Mouse (Mus musculus) forebrain, embryonic 15.5 days (tissue): Measurements from ENCODE around the gene Mpl. TPM values are rescaled to one million over a fixed set of nuclear protein-coding genes. Genes with fewer than 3 reads are reported as not detected.
A peak's percentile ranks its signal among the peaks of the same experiment; 100 is the strongest.

Experiments used
- ATAC-seq: fragments of 200-750 bp; cut with Nextera tagmentation; replicated peaks from 2 replicates; pipeline ENCODE4 v1.8.0; 2017; ENCODE audit warnings: mild to moderate bottlenecking, moderate TSS enrichment, moderate library complexity
- H3K27ac ChIP-seq: fragments of 300-500 bp; sonication (generic); replicated peaks from 2 replicates; pipeline ENCODE4 v1.5.1; 2015; ENCODE audit warnings: mild to moderate bottlenecking, inconsistent platforms
- H3K27me3 ChIP-seq: fragments of 300-500 bp; sonication (generic); 2 replicates; pipeline ENCODE4 v1.6.1; 2015; ENCODE audit warnings: inconsistent platforms
- H3K36me3 ChIP-seq: fragments of 300-500 bp; sonication (generic); 2 replicates; pipeline ENCODE4 v1.6.1; 2015; ENCODE audit warnings: mild to moderate bottlenecking, inconsistent platforms
- H3K4me1 ChIP-seq: fragments of 300-500 bp; sonication (generic); 2 replicates; pipeline ENCODE4 v1.6.1; 2015; ENCODE audit warnings: inconsistent platforms
- H3K4me2 ChIP-seq: fragments of 300-500 bp; sonication (generic); replicated peaks from 2 replicates; pipeline ENCODE4 v1.6.1; 2015; ENCODE audit warnings: mild to moderate bottlenecking, inconsistent platforms
- H3K4me3 ChIP-seq: fragments of 300-500 bp; sonication (generic); 2 replicates; pipeline ENCODE4 v1.5.1; 2015; ENCODE audit warnings: mild to moderate bottlenecking, inconsistent platforms
- H3K9ac ChIP-seq: fragments of 300-500 bp; sonication (generic); replicated peaks from 2 replicates; pipeline ENCODE4 v1.6.1; 2015; ENCODE audit warnings: mild to moderate bottlenecking, inconsistent platforms
- H3K9me3 ChIP-seq: fragments of 300-500 bp; sonication (generic); 2 replicates; pipeline ENCODE4 v1.6.1; 2016; ENCODE audit warnings: inconsistent platforms
- WGBS: fragments of 180-500 bp; shearing (Covaris S2); methylation state at CpG from one replicate; pipeline ENCODE4 v1.1.7; 2015; ENCODE audit warnings: mixed read lengths; 5-methylcytosine and 5-hydroxymethylcytosine counted together
- polyA plus RNA-seq: library from polyadenylated mRNA; unstranded; fragments of >200 nt; fragmentation: Nextera tagmentation; extraction: Ambion mirVana; gene quantifications from 2 replicates; pipeline ENCODE4 v1.2.1, GENCODE M21; 2015

Gene Mpl
- polyA plus RNA-seq, 1 experiment from 2014 or later: 0.08 TPM

- Histone ChIP-seq H3K4me3 (peak overlapping the region; percentile 42), H3K9ac (peak overlapping the region; percentile 23), H3K27me3 (no peaks in the 10 kb centered on the region), H3K4me1 (peaks cover 16% of the 10 kb centered on the region), H3K4me2 (peak overlapping the region; percentile 79), H3K36me3 (no peaks in the 10 kb centered on the region), H3K27ac (no peak overlapping the region), H3K9me3 (no peaks in the 10 kb centered on the region)
- WGBS: 19% methylated on average over 18 of the region's 18 CpGs
- peak; percentile 73 for ATAC-seq
Observed at GRCm38 (mm10) chr4:118445781-118446414, 11.4 kb downstream of the Mpl start.

GRCm38 (mm10) chr4:118445088-118445487 lies 12.2 kb downstream of the Mpl start:
- WGBS: 80% methylated on average over 10 of the region's 10 CpGs
- no peak overlapping the region for H3K9ac ChIP-seq
- no peak for ATAC-seq
- H3K4me3 ChIP-seq: no peak overlapping the region
- H3K27ac ChIP-seq: no peak overlapping the region
- peaks cover 16% of the 10 kb centered on the region for H3K4me1 ChIP-seq
- H3K36me3 ChIP-seq: no peaks in the 10 kb centered on the region
- no peaks in the 10 kb centered on the region for H3K27me3 ChIP-seq
- H3K9me3 ChIP-seq: no peaks in the 10 kb centered on the region
- no peak overlapping the region for H3K4me2 ChIP-seq

DNA sequence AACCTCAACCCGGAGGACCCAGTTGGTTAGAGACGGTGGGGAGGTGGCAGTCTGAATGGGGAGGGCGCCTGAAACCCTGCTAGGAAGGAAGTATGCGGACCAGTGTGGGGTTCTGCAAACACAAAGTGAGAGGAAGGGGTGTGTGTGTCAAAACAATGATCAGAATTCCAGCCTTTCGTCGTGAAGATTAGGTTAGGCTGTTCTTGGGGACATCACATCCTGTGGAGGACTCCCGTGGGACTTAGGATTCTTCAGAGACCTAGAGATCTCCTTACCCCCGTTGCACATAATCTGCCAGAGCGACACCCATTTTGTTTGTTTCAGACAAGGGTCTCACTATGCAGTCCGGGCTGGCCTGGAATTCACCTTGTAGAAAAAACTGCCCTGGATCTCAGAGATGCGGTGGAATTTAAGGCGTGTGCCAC lies 19.5 kb downstream of the Mpl start:
- peaks cover 37% of the 10 kb centered on the region for H3K4me1 ChIP-seq
- WGBS: 8% methylated on average over 12 of the region's 12 CpGs
- H3K9ac ChIP-seq: peak overlapping the region; percentile 72
- ATAC-seq: peak; percentile 44
- no peaks in the 10 kb centered on the region for H3K27me3 ChIP-seq
- peaks cover 5% of the 10 kb centered on the region; the same call in 1 of the 2 replicates for H3K36me3 ChIP-seq
- peak overlapping the region; percentile 90 for H3K27ac ChIP-seq
- peak overlapping the region; percentile 98 for H3K4me2 ChIP-seq
- H3K9me3 ChIP-seq: no peaks in the 10 kb centered on the region
- peak overlapping the region; percentile 63 for H3K4me3 ChIP-seq

DNA sequence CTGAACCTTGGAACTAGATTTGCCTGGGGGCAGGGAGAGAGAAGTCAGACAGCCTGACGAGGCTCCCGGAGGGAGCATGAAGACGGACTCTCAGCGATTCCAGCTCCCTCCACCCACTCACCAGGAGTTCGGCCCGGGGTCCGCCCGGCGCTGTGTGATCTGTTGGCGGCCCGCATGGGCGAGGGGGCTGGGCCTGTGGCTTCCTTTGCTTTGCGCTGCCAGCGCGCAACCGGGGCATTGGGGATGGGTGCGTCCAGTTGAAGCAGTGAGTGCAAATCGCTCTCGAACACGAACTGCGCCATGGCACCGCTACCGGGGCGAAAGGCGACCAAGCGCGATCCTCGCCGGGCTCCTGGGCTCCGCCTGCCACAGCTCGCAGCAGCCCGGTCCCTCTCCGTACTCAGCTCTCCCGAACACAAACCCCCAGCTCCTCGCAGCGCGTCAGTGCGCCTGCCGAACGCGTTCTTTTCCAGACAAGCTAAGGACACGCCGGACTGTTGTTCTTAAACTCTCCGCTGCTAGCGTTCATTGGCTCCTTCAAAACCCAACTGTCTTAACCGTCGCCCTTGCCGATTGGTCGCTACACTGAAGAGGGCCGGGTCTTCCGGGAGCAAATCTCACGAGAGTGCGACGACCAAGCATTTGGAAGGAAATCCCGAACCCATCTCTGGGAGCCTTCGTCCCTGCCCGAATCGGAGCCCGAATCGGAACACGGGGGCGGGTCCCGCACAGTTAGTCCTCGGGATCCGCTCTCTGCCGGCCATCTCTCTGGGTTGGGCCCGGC lies 20.3 kb downstream of the Mpl start, which contains the start of gene Cdc20:
Gene Cdc20, minus strand, starts transcription at position 533 of the 784 bp plus-strand sequence.
- Histone ChIP-seq H3K4me3 (peak within 1 kb of the TSS; percentile 63), H3K4me1 (peaks cover 37% of the 10 kb centered on the region), H3K27me3 (no peaks in the 10 kb centered on the region), H3K9ac (peak within 1 kb of the TSS; percentile 72), H3K27ac (peak within 1 kb of the TSS; percentile 90), H3K9me3 (no peaks in the 10 kb centered on the region), H3K36me3 (peaks cover 13% of the 10 kb centered on the region), H3K4me2 (peak within 1 kb of the TSS; percentile 98)
- WGBS: under 1% methylated on average over 62 of the region's 67 CpGs
- peak; percentile 97 for ATAC-seq

- H3K9me3 ChIP-seq: no peaks in the 10 kb centered on the region
- no peak for ATAC-seq
- no peak overlapping the region for H3K4me2 ChIP-seq
- H3K9ac ChIP-seq: no peak overlapping the region
- H3K4me1 ChIP-seq: peaks cover 47% of the 10 kb centered on the region
- H3K4me3 ChIP-seq: no peak overlapping the region
- H3K36me3 ChIP-seq: peaks cover 16% of the 10 kb centered on the region
- WGBS: 74% methylated on average over 8 of the region's 8 CpGs
- no peak overlapping the region for H3K27ac ChIP-seq
- H3K27me3 ChIP-seq: no peaks in the 10 kb centered on the region
Observed at GRCm38 (mm10) chr4:118432332-118432731, 25.0 kb downstream of the Mpl start.

DNA sequence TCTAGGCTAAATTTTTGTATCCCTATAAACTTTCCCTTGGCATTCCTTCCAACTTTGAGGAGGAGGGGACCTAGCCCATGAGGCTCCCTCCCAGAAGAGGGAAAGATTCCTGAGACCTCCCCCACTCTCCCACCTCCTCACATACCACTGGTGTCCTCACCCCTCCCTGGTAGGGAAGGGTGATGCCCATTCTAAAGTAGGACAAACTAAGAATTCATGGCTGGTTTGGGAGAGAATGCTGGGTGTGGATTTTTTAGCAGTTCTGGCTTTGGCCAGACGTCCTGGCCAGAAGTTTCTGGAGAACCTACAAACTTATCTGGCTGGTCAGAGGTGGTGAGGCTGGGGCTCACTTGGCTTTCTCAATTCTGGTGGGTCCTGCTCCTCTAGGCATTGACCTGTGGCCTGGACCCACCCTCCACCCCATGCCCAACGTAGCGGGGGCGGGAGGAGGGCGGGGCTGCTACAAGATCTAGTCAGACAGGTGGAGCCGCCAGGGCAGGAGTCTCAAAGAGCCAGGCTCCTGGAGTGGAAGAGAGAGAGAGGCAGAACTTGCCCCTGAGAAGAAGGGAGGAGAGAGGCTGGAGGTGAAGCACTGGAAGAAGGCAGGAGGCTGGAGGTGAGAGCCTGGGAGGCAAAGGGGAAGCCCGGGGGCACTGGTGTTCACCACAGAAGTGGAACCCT lies 28.0 kb downstream of the Mpl start:
- Histone ChIP-seq H3K4me1 (peaks cover 26% of the 10 kb centered on the region), H3K27me3 (no peaks in the 10 kb centered on the region), H3K27ac (no peak overlapping the region), H3K4me2 (no peak overlapping the region), H3K9me3 (no peaks in the 10 kb centered on the region), H3K4me3 (no peak overlapping the region), H3K9ac (no peak overlapping the region), H3K36me3 (peaks cover 18% of the 10 kb centered on the region)
- WGBS: 58% methylated on average over 7 of the region's 7 CpGs
- no peak for ATAC-seq

DNA sequence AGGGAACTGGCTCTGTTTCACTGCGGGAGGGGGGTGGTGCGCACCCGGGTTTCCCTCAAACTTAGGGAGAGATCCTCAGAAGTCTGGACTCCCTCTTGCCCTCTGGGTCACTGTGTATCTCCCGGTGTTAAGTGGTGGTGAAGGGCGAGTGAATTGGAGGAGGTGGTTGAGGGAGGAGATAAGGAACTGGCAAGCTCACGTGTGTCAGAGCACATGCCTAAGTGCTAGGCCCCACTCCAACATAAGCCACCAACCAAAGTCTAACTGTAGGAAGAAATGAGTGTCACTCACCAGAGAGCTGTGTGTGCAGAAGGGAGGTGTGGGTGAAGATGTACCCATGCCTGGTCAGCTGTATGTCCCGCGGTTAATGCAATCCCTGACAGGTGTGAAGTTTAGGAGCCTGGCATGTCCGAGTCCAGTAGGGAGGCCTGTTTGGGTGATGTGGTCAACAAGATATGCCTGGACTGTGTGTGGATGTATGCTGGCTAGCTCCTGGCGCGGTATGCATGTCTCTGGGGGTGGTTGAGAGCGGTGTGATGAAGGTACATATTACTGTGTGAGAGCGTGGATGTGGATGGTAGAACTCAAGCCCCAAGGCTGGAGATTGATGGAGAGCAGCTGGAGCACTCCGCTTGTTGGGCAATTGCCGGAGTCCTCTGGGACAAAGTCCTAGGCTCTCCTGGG lies 28.6 kb downstream of the Mpl start:
- peak overlapping the region; percentile 59 for H3K27ac ChIP-seq
- peak overlapping the region; percentile 65 for H3K9ac ChIP-seq
- no peaks in the 10 kb centered on the region for H3K9me3 ChIP-seq
- H3K27me3 ChIP-seq: no peaks in the 10 kb centered on the region
- peak overlapping the region; percentile 87 for H3K4me2 ChIP-seq
- peak overlapping the region; percentile 50 for H3K4me3 ChIP-seq
- peak; percentile 18 for ATAC-seq
- 55% methylated on average over 15 of the region's 15 CpGs for WGBS
- H3K36me3 ChIP-seq: peaks cover 20% of the 10 kb centered on the region
- peaks cover 21% of the 10 kb centered on the region for H3K4me1 ChIP-seq

GRCm38 (mm10) chr4:118427768-118428451 lies 29.4 kb downstream of the Mpl start, which contains the start of gene Elovl1:
Elovl1 (plus strand) TSS chr4:118428093.
- H3K9me3 ChIP-seq: no peaks in the 10 kb centered on the region
- peak within 1 kb of the TSS; percentile 50 for H3K4me3 ChIP-seq
- H3K4me2 ChIP-seq: peak within 1 kb of the TSS; percentile 87
- peak within 1 kb of the TSS; percentile 65 for H3K9ac ChIP-seq
- peaks cover 21% of the 10 kb centered on the region for H3K4me1 ChIP-seq
- peak; percentile 89 for ATAC-seq
- H3K27me3 ChIP-seq: no peaks in the 10 kb centered on the region
- peaks cover 19% of the 10 kb centered on the region for H3K36me3 ChIP-seq
- under 1% methylated on average over 30 of the region's 31 CpGs for WGBS
- peak within 1 kb of the TSS; percentile 59 for H3K27ac ChIP-seq

- Histone ChIP-seq H3K36me3 (peaks cover 17% of the 10 kb centered on the region), H3K4me2 (peak overlapping the region; percentile 87), H3K27ac (peak overlapping the region; percentile 59), H3K4me1 (peaks cover 21% of the 10 kb centered on the region), H3K27me3 (no peaks in the 10 kb centered on the region), H3K9ac (peak overlapping the region; percentile 65), H3K4me3 (peak overlapping the region; percentile 50), H3K9me3 (no peaks in the 10 kb centered on the region)
- no peak; the same call in 1 of the 2 replicates for ATAC-seq
- WGBS: 2% methylated on average over 5 of the region's 5 CpGs
Observed at GRCm38 (mm10) chr4:118427415-118427767, 29.9 kb downstream of the Mpl start.

DNA sequence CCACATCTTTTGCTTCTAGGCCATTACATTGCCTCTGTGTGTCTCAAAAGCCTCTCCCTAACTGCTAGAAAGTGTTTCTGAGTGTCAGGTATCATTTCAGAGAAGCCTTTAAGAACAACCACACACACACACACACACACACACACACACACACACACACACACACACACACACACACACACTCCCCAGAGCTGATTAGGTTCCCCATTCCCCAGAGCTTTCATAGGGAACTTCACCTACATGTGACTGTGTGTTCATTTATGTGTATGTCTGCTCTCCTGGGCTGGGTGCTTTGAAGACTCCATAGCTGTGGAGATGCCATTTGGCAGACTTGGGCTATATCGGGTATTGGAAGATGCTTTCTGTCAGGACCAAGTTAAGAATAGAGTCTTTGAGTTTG lies 31.9 kb downstream of the Mpl start:
- WGBS: 90% methylated on average over 1 of the region's 1 CpGs
- ATAC-seq: no peak
- Histone ChIP-seq H3K36me3 (peaks cover 23% of the 10 kb centered on the region), H3K4me2 (no peak overlapping the region), H3K27ac (no peak overlapping the region), H3K4me1 (peaks cover 21% of the 10 kb centered on the region), H3K9me3 (no peaks in the 10 kb centered on the region), H3K4me3 (no peak overlapping the region), H3K27me3 (no peaks in the 10 kb centered on the region), H3K9ac (no peak overlapping the region)

DNA sequence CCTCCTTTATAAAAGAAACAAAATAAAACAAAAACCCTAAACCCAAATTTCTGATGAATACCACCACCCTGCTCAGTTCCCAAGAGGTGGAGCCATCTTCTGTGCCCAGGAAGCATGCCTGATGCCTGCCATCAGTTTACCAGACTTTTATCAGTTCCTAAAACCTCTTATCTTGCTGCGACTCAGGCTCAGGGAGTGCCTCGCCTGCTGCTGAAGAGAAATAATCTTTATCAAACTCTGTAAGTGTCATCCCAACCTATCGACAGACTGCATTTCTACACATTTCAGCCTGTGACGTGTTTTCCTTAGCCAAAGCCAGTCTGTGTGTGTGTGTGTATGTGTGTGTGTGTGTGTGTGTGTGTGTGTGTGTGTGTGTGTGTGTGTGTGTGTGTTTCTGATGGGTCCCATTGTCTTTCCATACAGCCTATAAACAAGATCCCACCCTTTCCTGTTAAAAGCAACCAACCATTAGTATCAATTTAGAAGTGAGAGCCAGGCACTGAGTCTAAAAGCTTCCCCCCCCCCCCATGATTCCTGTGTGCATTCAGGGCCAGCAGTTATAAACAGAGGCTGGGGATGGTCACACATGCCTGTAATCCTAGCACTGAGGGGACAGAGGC lies 32.7 kb downstream of the Mpl start:
- H3K4me3 ChIP-seq: no peak overlapping the region
- H3K9ac ChIP-seq: no peak overlapping the region
- H3K27me3 ChIP-seq: no peaks in the 10 kb centered on the region
- ATAC-seq: no peak
- H3K4me2 ChIP-seq: no peak overlapping the region
- H3K9me3 ChIP-seq: no peaks in the 10 kb centered on the region
- WGBS: 91% methylated on average over 4 of the region's 4 CpGs
- peaks cover 27% of the 10 kb centered on the region for H3K36me3 ChIP-seq
- peaks cover 21% of the 10 kb centered on the region for H3K4me1 ChIP-seq
- H3K27ac ChIP-seq: no peak overlapping the region
